Mouse (Mus musculus): ENCODE data around the gene Axdnd1.

The Axdnd1 gene

GRCm38 (mm10) chr1:156340847-156341246 is 80.1 kb downstream of the Axdnd1 start:
- no peak for DNase-seq (ENCODE audit: low read depth, low spot score)

- DNase-seq (ENCODE audit: low read depth, low spot score) = no peak
Measured at GRCm38 (mm10) chr1:156323126-156323525, 97.8 kb downstream of the Axdnd1 start.

- DNase-seq (ENCODE audit: low read depth, low spot score) = peak; percentile 19
Measured at GRCm38 (mm10) chr1:156310630-156311029, 110.3 kb downstream of the Axdnd1 start, which contains the start of gene Nphs2. TSS of gene Nphs2 (plus strand) at chr1:156310727.

GRCm38 (mm10) chr1:156308595-156308994 is 112.4 kb downstream of the Axdnd1 start:
- no peak for DNase-seq (ENCODE audit: low read depth, low spot score)

- peak; percentile 64 for DNase-seq (ENCODE audit: low read depth, low spot score)
Measured at GRCm38 (mm10) chr1:156302911-156303749, 117.8 kb downstream of the Axdnd1 start, which contains the start of gene Tdrd5. TSS of gene Tdrd5 (minus strand) at chr1:156303664.

GRCm38 (mm10) chr1:156290016-156290415 is 130.9 kb downstream of the Axdnd1 start:
- no peak for DNase-seq (ENCODE audit: low read depth, low spot score)

GRCm38 (mm10) chr1:156289222-156289587 is 131.8 kb downstream of the Axdnd1 start:
- DNase-seq (ENCODE audit: low read depth, low spot score) = peak; percentile 53

GRCm38 (mm10) chr1:156288556-156289221 is 132.3 kb downstream of the Axdnd1 start:
- no peak for DNase-seq (ENCODE audit: low read depth, low spot score)

- DNase-seq (ENCODE audit: low read depth, low spot score) = no peak
Measured at GRCm38 (mm10) chr1:156285541-156285896, 135.4 kb downstream of the Axdnd1 start.

GRCm38 (mm10) chr1:156284851-156285540 is 136.0 kb downstream of the Axdnd1 start:
- no peak for DNase-seq (ENCODE audit: low read depth, low spot score)

- DNase-seq (ENCODE audit: low read depth, low spot score) = no peak
Measured at GRCm38 (mm10) chr1:156284207-156284606, 136.8 kb downstream of the Axdnd1 start.

GRCm38 (mm10) chr1:156280131-156280530 is 140.8 kb downstream of the Axdnd1 start:
- no peak for DNase-seq (ENCODE audit: low read depth, low spot score)

GRCm38 (mm10) chr1:156273647-156274046 is 147.3 kb downstream of the Axdnd1 start:
- DNase-seq (ENCODE audit: low read depth, low spot score) = peak; percentile 26
